Mouse (Mus musculus) heart, embryonic 10.5 days (tissue): ENCODE measurements around the gene Olfr791. TPM values are rescaled to one million over a fixed set of nuclear protein-coding genes. Genes with fewer than 3 reads are reported as not detected.

Source experiments
- DNase-seq: peaks from one replicate; pipeline ENCODE4 v3.0.0-alpha.2; 2017; ENCODE audit warnings: low spot score
- H3K27ac ChIP-seq: fragments of 300-500 bp; sonication (generic); 2 replicates; pipeline ENCODE4 v1.5.1; 2016; ENCODE audit warnings: mild to moderate bottlenecking
- H3K27me3 ChIP-seq: fragments of 300-500 bp; sonication (generic); 2 replicates; pipeline ENCODE4 v1.6.1; 2016; ENCODE audit warnings: mild to moderate bottlenecking; ENCODE audit not compliant: poor library complexity, insufficient read depth, severe bottlenecking
- H3K36me3 ChIP-seq: fragments of 300-500 bp; sonication (generic); 2 replicates; pipeline ENCODE4 v1.6.1; 2016; ENCODE audit warnings: mild to moderate bottlenecking, moderate library complexity
- H3K4me1 ChIP-seq: fragments of 300-500 bp; sonication (generic); 2 replicates; pipeline ENCODE4 v1.6.1; 2016; ENCODE audit warnings: mild to moderate bottlenecking
- H3K4me3 ChIP-seq: fragments of 300-500 bp; sonication (generic); 2 replicates; pipeline ENCODE4 v1.5.1; 2016; ENCODE audit warnings: mild to moderate bottlenecking, moderate library complexity
- H3K9me3 ChIP-seq: fragments of 300-500 bp; sonication (generic); 2 replicates; pipeline ENCODE4 v1.6.1; 2016; ENCODE audit warnings: mild to moderate bottlenecking, moderate library complexity
- WGBS: fragments of 180-500 bp; shearing (Covaris S2); methylation state at CpG from one replicate; pipeline ENCODE4 v1.1.7; 2016; 5-methylcytosine and 5-hydroxymethylcytosine counted together
- polyA plus RNA-seq: library from polyadenylated mRNA; unstranded; fragments of >200 nt; fragmentation: Nextera tagmentation; extraction: Ambion mirVana; gene quantifications from 2 replicates; pipeline ENCODE4 v1.2.1, GENCODE M21; 2016

Olfr791 gene
- polyA plus RNA-seq, result not detected in 2 replicates

DNA sequence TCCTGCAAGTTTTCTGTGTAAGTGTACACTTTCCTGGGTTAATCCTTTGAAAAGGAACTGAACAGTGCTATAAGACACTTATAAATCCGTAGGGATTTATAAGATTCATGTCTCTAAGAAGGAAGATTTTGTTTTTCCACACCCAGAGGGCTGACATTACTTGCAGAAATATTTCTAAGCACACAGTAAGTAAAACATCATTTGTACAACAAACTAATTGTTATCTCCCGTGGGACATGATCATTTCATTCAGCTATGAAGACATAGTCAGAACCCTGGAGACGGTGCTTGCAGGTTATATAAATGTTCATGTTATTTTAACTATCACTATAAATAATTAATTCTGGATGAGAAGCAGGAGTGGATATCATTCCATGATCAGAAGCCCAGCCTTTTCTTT, at the start of gene Olfr791:
TSS of gene Olfr791 (plus strand) at position 301 of the 400 bp plus-strand sequence.
- DNase-seq, result no peak
- 66% methylated on average over 3 of the region's 3 CpGs for whole genome bisulfite sequencing
- Histone ChIP-seq H3K4me3 (no peak within 1 kb of the TSS), H3K9me3 (no peaks in the 10 kb centered on the region), H3K36me3 (no peaks in the 10 kb centered on the region), H3K27me3 (no peaks in the 10 kb centered on the region), H3K4me1 (no peaks in the 10 kb centered on the region), H3K27ac (no peak within 1 kb of the TSS)

DNA sequence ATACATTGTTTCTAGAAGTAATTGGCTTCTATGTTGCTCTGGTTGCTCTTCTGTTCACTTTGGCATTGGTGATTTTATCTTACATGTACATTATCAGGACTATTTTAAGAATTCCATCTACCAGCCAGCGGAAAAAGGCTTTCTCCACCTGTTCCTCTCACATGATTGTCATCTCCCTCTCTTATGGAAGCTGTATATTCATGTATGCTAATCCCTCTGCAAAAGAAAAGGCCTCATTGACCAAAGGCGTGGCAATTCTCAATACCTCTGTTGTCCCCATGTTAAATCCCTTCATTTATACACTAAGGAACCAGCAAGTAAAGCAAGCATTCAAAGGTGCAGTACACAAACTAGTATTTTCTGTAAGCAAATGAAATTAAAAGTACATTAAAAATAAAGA, 48.3 kb upstream of the Olfr791 start:
- H3K4me1 ChIP-seq, result no peaks in the 10 kb centered on the region
- H3K27ac ChIP-seq, result no peak overlapping the region
- DNase-seq, result no peak
- H3K27me3 ChIP-seq, result no peaks in the 10 kb centered on the region
- no peaks in the 10 kb centered on the region for H3K9me3 ChIP-seq
- no peak overlapping the region for H3K4me3 ChIP-seq
- WGBS, result 62% methylated on average over 2 of the region's 2 CpGs
- no peaks in the 10 kb centered on the region for H3K36me3 ChIP-seq

DNA sequence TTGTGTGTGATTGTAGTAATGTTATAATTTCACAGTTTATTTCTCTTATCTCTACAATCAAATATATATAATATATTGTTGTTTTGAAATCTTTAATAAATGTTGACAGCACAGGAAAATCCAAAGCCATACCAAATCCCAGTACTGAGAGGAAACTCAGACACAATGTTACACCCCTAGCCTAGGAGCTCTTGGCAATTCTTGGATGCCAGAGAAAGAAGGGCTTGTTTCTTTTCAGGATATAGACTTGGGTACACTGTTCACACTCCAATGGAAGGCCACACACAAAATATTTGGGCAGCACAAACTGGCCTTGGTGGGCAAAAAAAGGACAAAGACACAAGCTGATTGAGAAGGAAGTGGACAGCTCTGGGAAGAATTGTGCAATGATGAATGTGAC, 47.9 kb upstream of the Olfr791 start:
- H3K27me3 ChIP-seq, result no peaks in the 10 kb centered on the region
- no peak overlapping the region for H3K27ac ChIP-seq
- no peaks in the 10 kb centered on the region for H3K36me3 ChIP-seq
- no peaks in the 10 kb centered on the region for H3K9me3 ChIP-seq
- H3K4me1 ChIP-seq, result no peaks in the 10 kb centered on the region
- no peak overlapping the region for H3K4me3 ChIP-seq
- DNase-seq, result no peak

DNA sequence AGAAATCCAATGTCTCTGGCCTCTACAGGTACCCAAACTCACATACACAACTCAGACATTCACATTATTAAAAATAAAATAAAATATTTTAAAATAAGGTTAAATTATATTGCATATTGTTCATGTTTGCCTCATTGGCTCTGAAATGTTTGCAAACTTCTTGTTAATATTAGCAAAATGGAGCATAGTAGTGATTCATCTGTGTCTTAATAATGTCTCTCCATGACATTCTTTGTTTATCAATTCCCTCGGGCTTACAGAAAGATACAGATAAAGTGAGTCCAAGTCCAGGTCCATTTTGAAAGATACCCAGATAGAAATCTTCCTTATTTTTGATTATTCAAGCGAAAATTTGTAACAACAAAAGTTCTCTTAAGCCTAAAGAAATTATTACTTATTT, 37.1 kb upstream of the Olfr791 start, which contains the start of gene Olfr789:
TSS of gene Olfr789 (plus strand) at position 301 of the 400 bp plus-strand sequence.
- 56% methylated on average over 2 of the region's 2 CpGs for WGBS
- Histone ChIP-seq H3K36me3 (no peaks in the 10 kb centered on the region), H3K4me1 (no peaks in the 10 kb centered on the region), H3K4me3 (no peak within 1 kb of the TSS), H3K27ac (no peak within 1 kb of the TSS), H3K9me3 (no peaks in the 10 kb centered on the region), H3K27me3 (no peaks in the 10 kb centered on the region)
- DNase-seq, result no peak

DNA sequence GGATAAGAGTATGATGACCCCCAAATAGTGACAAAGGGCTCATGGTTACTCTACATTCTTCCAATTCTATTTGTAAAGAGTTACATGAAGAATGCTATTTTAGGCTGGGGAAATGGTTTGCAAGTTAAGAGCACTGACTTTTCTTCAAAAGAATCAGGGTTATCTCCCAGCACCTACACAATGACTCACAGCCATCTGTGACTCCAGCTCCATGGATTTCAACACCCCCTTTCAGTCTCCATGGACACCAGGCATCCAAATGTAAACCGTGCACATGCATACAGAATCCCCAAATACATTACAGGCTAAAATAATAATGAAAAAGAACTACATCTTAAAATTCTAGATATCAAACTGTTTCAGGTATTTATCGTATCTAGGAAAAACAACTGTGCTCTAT, 31.5 kb upstream of the Olfr791 start:
- 73% methylated on average over 2 of the region's 2 CpGs for WGBS

DNA sequence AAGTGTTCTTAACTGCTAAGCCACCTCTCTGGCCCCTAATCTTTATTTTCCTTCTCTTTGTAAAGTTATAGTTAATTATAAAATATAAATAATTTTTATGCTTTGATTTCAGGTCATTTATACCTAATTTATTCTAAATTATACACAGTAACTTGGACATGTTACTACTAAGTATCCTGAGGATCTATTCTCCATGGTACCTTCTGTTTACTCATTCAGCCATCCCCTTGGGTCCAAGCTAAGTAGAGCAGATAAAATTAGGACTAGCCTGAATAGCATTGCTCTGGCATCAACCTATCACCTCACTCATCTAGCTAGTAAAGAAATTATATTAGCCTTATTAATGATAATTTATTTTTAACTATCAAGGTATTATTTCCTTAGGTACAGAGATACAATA, 23.4 kb upstream of the Olfr791 start, which contains the start of gene Olfr790:
TSS of gene Olfr790 (plus strand) at position 301 of the 400 bp plus-strand sequence.
- Histone ChIP-seq H3K4me3 (no peak within 1 kb of the TSS), H3K4me1 (no peaks in the 10 kb centered on the region), H3K36me3 (no peaks in the 10 kb centered on the region), H3K27ac (no peak within 1 kb of the TSS), H3K27me3 (no peaks in the 10 kb centered on the region), H3K9me3 (no peaks in the 10 kb centered on the region)
- DNase-seq, result no peak

More for the DNA sequence above, 31.5 kb upstream of the Olfr791 start:
- no peak for DNase-seq
- H3K27me3 ChIP-seq, result no peaks in the 10 kb centered on the region
- H3K36me3 ChIP-seq, result no peaks in the 10 kb centered on the region
- H3K27ac ChIP-seq, result no peak overlapping the region
- no peak overlapping the region for H3K4me3 ChIP-seq
- no peaks in the 10 kb centered on the region for H3K9me3 ChIP-seq
- no peaks in the 10 kb centered on the region for H3K4me1 ChIP-seq

GRCm38 (mm10) chr10:129538862-129539261, 17.3 kb downstream of the Olfr791 start, which contains the start of gene Olfr792:
Gene Olfr792, plus strand, starts transcription at chr10:129539162.
- no peak for DNase-seq
- Histone ChIP-seq H3K27ac (no peak within 1 kb of the TSS), H3K4me3 (no peak within 1 kb of the TSS), H3K27me3 (no peaks in the 10 kb centered on the region), H3K9me3 (no peaks in the 10 kb centered on the region), H3K36me3 (no peaks in the 10 kb centered on the region), H3K4me1 (no peaks in the 10 kb centered on the region)
- 70% methylated on average over 1 of the region's 1 CpGs for WGBS

DNA sequence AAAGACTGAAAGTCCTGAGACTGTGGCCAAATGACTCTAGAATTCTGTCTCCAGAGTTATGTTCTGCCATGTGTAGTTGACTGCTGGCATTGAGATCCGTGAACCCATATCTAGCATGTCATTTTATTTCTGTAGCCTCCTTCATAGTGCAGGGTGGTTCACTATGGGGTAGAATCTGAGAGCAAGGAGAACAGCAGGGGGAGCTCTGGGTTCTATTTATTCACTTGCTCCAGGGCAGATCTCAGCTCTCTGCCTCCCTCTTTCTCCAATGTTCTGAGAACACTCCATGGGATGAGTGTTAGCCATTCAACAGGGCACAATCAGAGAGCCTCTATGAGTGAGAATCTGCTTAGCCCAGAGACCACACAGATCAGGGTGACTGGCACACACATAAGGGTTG, 27.8 kb downstream of the Olfr791 start:
- no peak overlapping the region for H3K4me3 ChIP-seq
- no peaks in the 10 kb centered on the region for H3K4me1 ChIP-seq
- H3K27ac ChIP-seq, result no peak overlapping the region
- WGBS, result 46% methylated on average over 1 of the region's 1 CpGs
- no peaks in the 10 kb centered on the region for H3K27me3 ChIP-seq
- no peak for DNase-seq
- peaks cover 4% of the 10 kb centered on the region; the same call in 1 of the 2 replicates for H3K9me3 ChIP-seq
- H3K36me3 ChIP-seq, result no peaks in the 10 kb centered on the region

GRCm38 (mm10) chr10:129567355-129567754, 45.8 kb downstream of the Olfr791 start, which contains the start of gene Olfr794:
Gene Olfr794, plus strand, starts transcription at chr10:129567655.
- no peaks in the 10 kb centered on the region for H3K9me3 ChIP-seq
- H3K36me3 ChIP-seq, result no peaks in the 10 kb centered on the region
- H3K27ac ChIP-seq, result no peak within 1 kb of the TSS
- no peaks in the 10 kb centered on the region for H3K27me3 ChIP-seq
- H3K4me1 ChIP-seq, result no peaks in the 10 kb centered on the region
- H3K4me3 ChIP-seq, result no peak within 1 kb of the TSS
- DNase-seq, result no peak
- WGBS, result 73% methylated on average over 2 of the region's 2 CpGs

GRCm38 (mm10) chr10:129577066-129577465, 55.5 kb downstream of the Olfr791 start:
- WGBS, result 75% methylated on average over 1 of the region's 1 CpGs
- Histone ChIP-seq H3K27me3 (no peaks in the 10 kb centered on the region), H3K36me3 (no peaks in the 10 kb centered on the region), H3K4me3 (no peak overlapping the region), H3K4me1 (no peaks in the 10 kb centered on the region), H3K9me3 (no peaks in the 10 kb centered on the region), H3K27ac (no peak overlapping the region)
- no peak for DNase-seq

Other genes with a start within 250 kb of the Olfr791 start
- not detected in 2 replicates for gene Olfr780, start 203.7 kb upstream of the Olfr791 start, polyA plus RNA-seq
- gene Olfr781, start 192.9 kb upstream of the Olfr791 start, polyA plus RNA-seq, result not detected in 2 replicates
- not detected in 2 replicates for gene Olfr782, start 172.9 kb upstream of the Olfr791 start, polyA plus RNA-seq
- 0.05 TPM in 1 of 2 replicates, not detected in the other for gene Olfr784, start 137.7 kb upstream of the Olfr791 start, polyA plus RNA-seq
- gene Olfr785, start 116.4 kb upstream of the Olfr791 start, polyA plus RNA-seq, result not detected in 2 replicates
- not detected in 2 replicates for gene Olfr786, start 94.5 kb upstream of the Olfr791 start, polyA plus RNA-seq
- not detected in 2 replicates for gene Olfr787, start 59.9 kb upstream of the Olfr791 start, polyA plus RNA-seq
- gene Olfr788, start 50.8 kb upstream of the Olfr791 start, polyA plus RNA-seq, result not detected in 2 replicates
- gene Olfr789, start 37.0 kb upstream of the Olfr791 start, polyA plus RNA-seq, result not detected in 2 replicates
- not detected in 2 replicates for gene Olfr790, start 23.3 kb upstream of the Olfr791 start, polyA plus RNA-seq
- not detected in 2 replicates for gene Olfr792, start 17.4 kb downstream of the Olfr791 start, polyA plus RNA-seq
- not detected in 2 replicates for gene Olfr794, start 45.9 kb downstream of the Olfr791 start, polyA plus RNA-seq
- not detected in 2 replicates for gene Olfr796, start 90.8 kb downstream of the Olfr791 start, polyA plus RNA-seq
- not detected in 2 replicates for gene Olfr798, start 106.1 kb downstream of the Olfr791 start, polyA plus RNA-seq
- not detected in 2 replicates for gene Olfr799, start 115.7 kb downstream of the Olfr791 start, polyA plus RNA-seq
- not detected in 2 replicates for gene Olfr800, start 135.9 kb downstream of the Olfr791 start, polyA plus RNA-seq
- gene Olfr801, start 152.1 kb downstream of the Olfr791 start, polyA plus RNA-seq, result not detected in 2 replicates
- not detected in 2 replicates for gene Olfr802, start 166.4 kb downstream of the Olfr791 start, polyA plus RNA-seq
- not detected in 2 replicates for gene Olfr803, start 172.5 kb downstream of the Olfr791 start, polyA plus RNA-seq
- gene Olfr804, start 181.4 kb downstream of the Olfr791 start, polyA plus RNA-seq, result not detected in 2 replicates
- not detected in 2 replicates for gene Olfr805, start 207.6 kb downstream of the Olfr791 start, polyA plus RNA-seq
- gene Olfr806, start 220.1 kb downstream of the Olfr791 start, polyA plus RNA-seq, result not detected in 2 replicates
- gene Olfr807, start 236.0 kb downstream of the Olfr791 start, polyA plus RNA-seq, result not detected in 2 replicates
- gene Olfr808, start 243.7 kb downstream of the Olfr791 start, polyA plus RNA-seq, result not detected in 2 replicates